Mouse (Mus musculus) gastrocnemius, postnatal 14 days (tissue): ENCODE data around the gene Elp1. TPM values are rescaled to one million over a fixed set of nuclear protein-coding genes. Genes with fewer than 3 reads are reported as not detected.

ENCODE experiments used
- DNase-seq: peaks from one replicate; pipeline ENCODE4 v3.0.0; 2021; ENCODE audit warnings: mixed read lengths
- intact Hi-C: fragments of 180-260 bp; cut with DNase I; formaldehyde crosslinking; loops from one replicate; pipeline ENCODE4 v1.15.1; 2025; ENCODE audit warnings: low total_unique reads
- total RNA-seq, 2 experiments: library from RNA; stranded (reverse); gene quantifications; 2 replicates each; pipeline ENCODE4 v1.2.3; 2021

Elp1 gene
- total RNA-seq, 2 experiments from 2014 or later, result 23.5 to 24.9 TPM

DNA sequence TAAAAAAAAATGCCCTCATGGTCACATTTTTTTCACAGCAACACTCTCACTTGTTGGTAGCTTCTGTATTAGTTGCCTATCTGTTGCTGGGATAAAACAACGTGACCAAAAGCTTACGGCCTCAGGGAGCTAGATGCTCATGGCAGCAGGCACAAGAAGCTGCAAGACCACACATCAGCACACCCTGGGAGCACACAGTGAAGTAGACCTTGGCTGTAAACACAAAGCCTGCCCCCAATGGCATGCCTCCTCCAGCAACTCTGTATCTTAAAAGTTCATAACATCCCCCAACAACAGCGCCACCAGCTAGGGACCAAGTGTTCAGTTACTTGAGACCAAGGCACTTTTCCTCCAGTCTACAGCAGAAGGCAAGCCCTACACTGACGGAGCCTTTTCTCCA, 6.9 kb upstream of the Elp1 start:
- no peak for DNase-seq
- intact Hi-C loops, result no loop called here

- no peak for DNase-seq
- intact Hi-C loops, result no loop called here
These were observed 579 bp upstream of the Elp1 start for GRCm38 (mm10) chr4:56802669-56803150.

- intact Hi-C loops, result no loop called here
- no peak for DNase-seq
These were observed 10.8 kb downstream of the Elp1 start for GRCm38 (mm10) chr4:56791373-56791772.

- DNase-seq, result no peak
- intact Hi-C loops, result no loop called here
These were observed 31.1 kb downstream of the Elp1 start for GRCm38 (mm10) chr4:56771065-56771464.

DNA sequence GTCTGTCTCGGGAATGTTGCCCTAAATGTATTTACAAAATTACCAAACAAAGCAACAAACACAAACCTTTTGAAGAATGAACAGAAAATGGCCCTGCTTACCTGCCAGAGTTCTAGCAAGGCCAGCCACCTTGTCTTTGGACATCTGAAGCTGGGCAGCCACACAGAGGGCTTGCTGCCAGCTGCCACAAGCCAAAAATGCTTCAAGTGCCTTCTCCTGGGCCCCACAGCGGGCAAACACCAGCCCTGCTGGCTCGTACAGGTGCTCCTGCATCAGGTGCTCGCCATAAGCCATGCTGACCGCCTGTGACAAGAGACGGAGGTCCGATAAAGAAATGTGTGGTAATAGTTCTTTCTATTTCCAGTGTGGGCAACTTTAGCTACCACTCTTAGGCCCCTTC, 33.2 kb downstream of the Elp1 start:
- DNase-seq, result no peak

GRCm38 (mm10) chr4:56767861-56768284, 34.3 kb downstream of the Elp1 start:
- no peak for DNase-seq
- intact Hi-C loops, result no loop called here

More for the DNA sequence above, 33.2 kb downstream of the Elp1 start:
- intact Hi-C loops, result no loop called here

- DNase-seq, result no peak
- intact Hi-C loops, result no loop called here
These were observed 44.4 kb downstream of the Elp1 start for GRCm38 (mm10) chr4:56757693-56758092.

DNA sequence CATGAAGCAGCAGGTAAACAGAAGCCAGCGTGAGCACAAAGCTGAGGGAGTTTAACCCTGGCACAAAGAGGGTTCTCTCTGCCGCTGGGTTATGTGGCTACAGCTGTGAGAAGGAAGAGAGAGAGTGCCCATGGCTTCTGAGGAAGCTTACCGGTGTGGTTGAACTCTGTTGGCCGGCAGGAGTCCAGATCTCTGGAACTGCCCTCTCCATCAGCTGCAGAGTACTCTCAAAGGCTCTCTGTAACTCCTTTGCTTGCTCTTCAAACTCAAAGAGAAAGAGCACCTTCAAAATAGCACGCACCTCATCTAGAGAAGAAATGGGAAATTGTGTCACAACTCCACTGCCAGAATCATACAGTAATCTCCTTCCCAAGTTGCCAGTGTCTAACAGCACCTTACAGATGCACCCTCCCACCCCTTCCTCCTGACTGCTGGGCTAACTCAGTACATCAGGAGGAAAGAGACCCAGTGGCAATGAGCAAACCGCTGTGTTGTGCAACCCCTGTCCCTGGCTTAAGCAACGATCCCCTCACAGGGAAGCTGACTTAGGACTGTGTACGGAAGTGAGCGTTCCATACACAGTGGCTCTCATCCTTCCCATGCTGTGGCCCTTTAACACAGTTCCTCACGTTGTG, 45.0 kb downstream of the Elp1 start:
- intact Hi-C loops, result no loop called here
- DNase-seq, result no peak

- DNase-seq, result no peak
- intact Hi-C loops, result no loop called here
These were observed 46.1 kb downstream of the Elp1 start for GRCm38 (mm10) chr4:56756021-56756420.

DNA sequence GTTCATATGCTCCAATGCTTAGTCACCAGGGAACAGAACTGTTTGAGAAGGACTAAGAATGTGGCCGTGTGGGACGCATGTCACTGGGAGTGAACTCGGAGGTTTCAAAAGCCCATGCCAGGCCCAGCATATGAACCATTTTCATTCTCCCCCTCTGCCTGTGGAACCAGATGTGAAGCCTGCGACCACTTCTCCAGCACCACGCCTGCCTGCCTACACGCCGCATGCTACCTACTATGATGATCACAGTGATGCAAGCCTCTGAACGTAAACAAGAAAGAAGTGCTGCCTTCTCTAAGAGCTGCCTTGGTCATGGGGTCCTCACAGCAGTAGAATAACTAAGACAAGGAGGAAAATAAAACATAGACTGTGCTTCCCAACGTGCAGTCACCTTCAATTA, 54.7 kb downstream of the Elp1 start:
- intact Hi-C loops, result no loop called here
- no peak for DNase-seq

GRCm38 (mm10) chr4:56746345-56746744, 55.8 kb downstream of the Elp1 start:
- DNase-seq, result no peak
- intact Hi-C loops, result no loop called here

GRCm38 (mm10) chr4:56743363-56744195, 58.6 kb downstream of the Elp1 start, which contains the start of gene Actl7a:
Actl7a (plus strand) TSS chr4:56743413.
- DNase-seq, result no peak
- intact Hi-C loops, result no loop called here

GRCm38 (mm10) chr4:56742698-56743097, 59.4 kb downstream of the Elp1 start:
- DNase-seq, result no peak
- intact Hi-C loops, result no loop called here

DNA sequence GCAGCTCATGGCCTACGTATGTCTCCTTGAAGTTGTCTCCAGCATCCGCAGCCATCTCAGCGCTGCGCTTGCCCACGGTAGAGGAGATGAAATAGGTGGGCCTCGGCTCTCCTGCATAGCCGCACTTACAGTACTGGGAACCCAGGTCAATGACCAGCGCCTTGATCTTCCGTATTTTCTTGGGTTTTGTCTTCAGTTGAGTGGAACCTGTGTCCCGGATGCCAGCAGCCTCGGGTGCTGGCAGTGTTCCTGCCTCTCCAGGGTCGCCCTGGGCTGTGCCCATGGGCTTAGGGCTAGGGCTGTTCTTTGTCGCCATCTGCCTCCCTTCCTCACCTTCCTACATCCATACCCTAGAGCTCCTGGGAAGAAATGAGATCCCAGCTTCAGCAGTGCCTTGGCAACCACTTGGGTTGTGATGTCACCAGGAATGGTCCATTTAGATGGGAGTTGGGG, 61.1 kb downstream of the Elp1 start, which contains the start of gene Actl7b:
TSS of gene Actl7b (minus strand) at position 403 of the 453 bp plus-strand sequence.
- intact Hi-C loops, result no loop called here
- DNase-seq, result no peak

DNA sequence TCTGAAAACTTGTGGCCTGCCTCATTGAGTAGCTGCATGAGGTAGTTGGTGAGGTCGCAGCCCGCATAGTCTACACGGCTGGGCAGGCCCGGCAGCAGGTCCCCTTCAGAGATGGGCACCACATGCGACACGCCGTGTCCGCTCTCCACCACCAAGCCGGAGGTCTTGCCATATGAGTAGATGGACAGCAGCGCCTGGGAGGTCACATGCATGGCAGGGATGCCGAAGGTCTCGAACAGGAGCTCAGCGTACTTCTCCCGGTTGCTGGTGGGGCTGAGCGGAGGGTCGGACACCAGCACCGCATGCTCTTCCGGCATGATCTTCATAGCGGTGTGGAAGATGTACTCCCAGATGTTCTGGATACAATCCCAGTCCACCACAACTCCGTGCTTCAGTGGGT, 61.5 kb downstream of the Elp1 start:
- intact Hi-C loops, result no loop called here
- no peak for DNase-seq

DNA sequence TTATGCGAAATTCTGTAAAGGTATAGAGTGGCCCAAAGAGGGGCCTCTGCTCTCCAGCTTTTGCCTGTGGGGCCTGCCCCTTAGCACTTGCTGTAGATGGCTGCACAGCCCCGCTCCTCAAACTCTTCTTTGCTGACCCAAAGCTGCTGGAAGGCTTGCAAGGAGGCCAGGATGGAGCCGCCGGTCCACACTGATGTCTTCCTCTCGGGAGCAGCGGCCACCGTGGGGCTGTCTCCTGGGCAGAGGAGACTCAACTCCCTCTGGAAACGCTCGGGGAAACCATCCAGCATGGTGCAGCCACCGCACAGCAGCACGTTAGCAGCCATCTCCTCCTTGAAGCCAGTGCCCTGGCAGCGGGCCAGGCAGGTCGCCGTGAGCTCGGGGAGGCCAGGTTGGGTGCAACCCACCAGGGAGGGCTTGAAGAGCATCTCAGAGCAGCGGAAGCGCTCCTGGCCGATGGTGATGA, 62.1 kb downstream of the Elp1 start, which contains the start of gene Gm26657:
TSS of gene Gm26657 (plus strand) at position 51 of the 466 bp plus-strand sequence.
- no peak for DNase-seq
- intact Hi-C loops, result no loop called here

GRCm38 (mm10) chr4:56725839-56726238, 76.3 kb downstream of the Elp1 start:
- intact Hi-C loops, result no loop called here
- DNase-seq, result no peak

DNA sequence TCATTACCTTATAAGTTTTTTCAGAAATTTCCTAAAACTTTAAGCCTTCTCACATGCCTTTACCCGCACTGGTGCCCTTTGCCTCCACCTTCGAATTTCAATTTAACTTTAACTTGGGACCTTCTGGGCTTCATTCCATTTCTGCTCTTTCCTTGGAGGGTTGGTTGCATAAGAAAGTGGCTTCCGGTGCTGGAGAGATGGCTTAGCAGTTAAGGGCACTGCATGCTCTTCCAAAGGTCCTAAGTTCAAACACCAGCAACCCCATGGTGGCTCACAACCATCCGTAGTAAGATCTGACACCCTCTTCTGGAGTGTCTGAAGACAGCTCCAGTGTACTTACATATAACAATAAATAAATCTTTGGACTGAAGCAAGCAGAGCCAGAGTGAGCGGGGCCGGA, 78.9 kb downstream of the Elp1 start:
- intact Hi-C loops, result no loop called here
- no peak for DNase-seq

- intact Hi-C loops, result no loop called here
- DNase-seq, result no peak
These were observed 79.8 kb downstream of the Elp1 start for GRCm38 (mm10) chr4:56722346-56722745.

DNA sequence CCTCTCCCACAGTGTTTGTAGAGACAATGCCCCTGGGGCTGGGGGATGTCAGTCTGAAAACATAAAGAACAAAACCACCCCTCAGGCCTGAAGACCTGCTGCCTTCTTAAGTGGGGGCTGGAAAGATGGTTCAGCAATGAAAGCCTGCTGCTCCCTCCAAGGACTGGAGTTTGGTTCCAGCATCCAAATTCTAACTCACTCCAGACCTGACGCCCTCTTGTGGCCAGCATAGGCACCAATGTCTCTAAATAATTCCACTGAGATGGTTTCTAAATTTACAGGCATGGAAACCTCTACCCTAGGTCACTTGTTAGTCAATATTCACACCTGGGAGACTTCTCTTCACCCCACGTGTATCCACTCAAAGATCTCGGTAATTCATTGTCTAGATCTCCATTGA, 80.7 kb downstream of the Elp1 start:
- peak; percentile 32 for DNase-seq
- intact Hi-C loops, result no loop called here
